In the genomic region with DNA sequence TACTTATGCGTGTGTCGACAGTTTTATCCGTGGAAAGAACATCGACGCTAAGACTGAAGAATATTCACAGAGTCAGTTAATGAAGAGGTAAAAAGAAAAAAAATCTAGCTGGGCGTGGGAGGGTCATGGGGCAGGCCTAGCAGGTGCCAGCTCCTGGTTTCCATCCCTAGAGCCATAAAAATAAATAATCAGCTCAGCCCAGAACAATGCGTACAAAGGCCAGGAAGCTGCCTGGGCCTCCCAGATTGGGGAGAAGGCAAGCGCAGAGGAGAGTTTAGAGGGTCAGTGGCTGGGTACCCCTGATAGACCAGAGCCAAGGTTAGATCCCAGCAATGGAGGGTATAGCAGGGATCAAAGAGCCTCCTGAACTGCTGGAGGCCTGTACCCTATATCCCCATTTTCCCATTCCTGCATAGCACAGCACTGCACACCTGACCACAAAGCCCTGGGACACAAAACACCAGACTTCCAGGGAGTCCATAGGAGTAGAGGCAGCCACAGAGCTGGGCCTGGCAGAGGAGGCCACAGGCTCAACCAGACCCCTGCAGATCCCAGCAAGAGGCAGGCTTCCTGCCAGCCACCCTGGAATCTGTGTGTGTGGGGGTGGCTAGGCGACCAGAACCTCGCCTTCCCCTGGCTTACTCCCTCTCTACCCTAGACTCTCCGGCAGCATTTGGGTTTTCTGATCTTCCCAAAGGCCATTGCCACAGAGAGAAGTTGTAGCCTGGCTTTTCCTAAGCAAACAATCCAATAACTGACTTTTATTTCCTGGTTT, we compare ENCODE assay signal across 10 mouse cellular contexts. TPM values are rescaled to one million over a fixed set of nuclear protein-coding genes. Genes with fewer than 3 reads are reported as not detected.
DNase-seq lines count a peak whose midpoint lies in the region; ATAC-seq and TF ChIP-seq lines count a peak whose summit lies in the region.
"Had no signal": no experiment of that assay in that cellular context is flagged by ENCODE, and none has a peak within 500 bp of the region (broad histone marks: within the 10 kb centered on the region; RNA-seq: fewer than 3 reads in every experiment).

No protein-coding gene starts in this region.

- 65% methylated on average over 11 of the region's 11 CpGs for WGBS in heart, embryonic 12.5 days
- 63% methylated on average over 11 of the region's 11 CpGs for WGBS in lung, adult 2 months
- 29% methylated on average over 11 of the region's 11 CpGs for WGBS in small intestine, adult 2 months

- no peaks in the 10 kb centered on the region for H3K36me3 ChIP-seq in heart, embryonic 12.5 days
- H3K36me3 ChIP-seq in small intestine, adult 2 months (ENCODE audit: control insufficient read depth, insufficient read depth, low read length): peaks cover 5% of the 10 kb centered on the region
- H3K36me3 ChIP-seq: hindbrain, embryonic 13.5 days had no signal

- no peak overlapping the region for H3K27ac ChIP-seq in heart, embryonic 12.5 days (ENCODE audit: poor library complexity, severe bottlenecking)
- H3K27ac ChIP-seq in small intestine, adult 2 months (ENCODE audit: insufficient read depth, low read depth, low read length): peak overlapping the region; percentile 99
- H3K27ac ChIP-seq: hindbrain, embryonic 13.5 days had no signal

- H3K9me3 ChIP-seq in heart, embryonic 12.5 days (replicated peaks): no peaks in the 10 kb centered on the region
- H3K9me3 ChIP-seq: hindbrain, embryonic 13.5 days had no signal

- H3K4me2 ChIP-seq in heart, embryonic 12.5 days: no peak overlapping the region
- H3K4me2 ChIP-seq: hindbrain, embryonic 13.5 days had no signal

- no peak for DNase-seq in heart, adult 9 months (ENCODE audit: low spot score in 2 of 2)
- peak; percentile 18 for DNase-seq in lung, postnatal 10 days
- DNase-seq in lung, adult 2 months: no peak
- peak; percentile 62 for DNase-seq in kidney, adult 11 months
- DNase-seq in thymus, postnatal 4 days: no peak
- no peak for DNase-seq in B cell, adult 2 months
- DNase-seq: liver had no signal

- no peak overlapping the region for H3K4me3 ChIP-seq in heart, embryonic 12.5 days
- no peak overlapping the region for H3K4me3 ChIP-seq in lung, adult 2 months (replicated peaks; ENCODE audit: extremely low read depth, low read depth, low read length)
- peak overlapping the region; percentile 51 for H3K4me3 ChIP-seq in small intestine, adult 2 months (ENCODE audit: low read depth, low read length)
- H3K4me3 ChIP-seq: hindbrain, embryonic 13.5 days had no signal

- no peak overlapping the region for H3K9ac ChIP-seq in heart, embryonic 12.5 days
- H3K9ac ChIP-seq: hindbrain, embryonic 13.5 days had no signal

- peaks cover 42% of the 10 kb centered on the region for H3K27me3 ChIP-seq in heart, embryonic 12.5 days (replicated peaks)
- H3K27me3 ChIP-seq in small intestine, adult 2 months (ENCODE audit: control insufficient read depth, insufficient read depth, low read length): no peaks in the 10 kb centered on the region

- peaks cover 28% of the 10 kb centered on the region for H3K4me1 ChIP-seq in heart, embryonic 12.5 days (replicated peaks)
- H3K4me1 ChIP-seq in lung, adult 2 months (ENCODE audit: control insufficient read depth, insufficient read depth, low read length): no peaks in the 10 kb centered on the region; the same call in 1 of the 2 replicates
- H3K4me1 ChIP-seq in small intestine, adult 2 months (ENCODE audit: control insufficient read depth, insufficient read depth, insufficient read length, low read length): peaks cover 37% of the 10 kb centered on the region

- TF ChIP-seq POLR2A in lung, adult 2 months (IDR thresholded peaks at IDR 0.05; ENCODE audit: borderline replicate concordance, extremely low read depth, low read depth, low read length): no peak
- TF ChIP-seq POLR2A in small intestine, adult 2 months (IDR thresholded peaks at IDR 0.05; ENCODE audit: low read depth, low read length): peak; percentile 39; the same call in 1 of the 2 replicates

- no peak for TF ChIP-seq CTCF in lung, adult 2 months (IDR thresholded peaks at IDR 0.05; ENCODE audit: insufficient read depth, low read length)
- TF ChIP-seq CTCF in small intestine, adult 2 months (IDR thresholded peaks at IDR 0.05; ENCODE audit: extremely low read depth, insufficient read length, insufficient replicate concordance, low read depth, low read length): no peak

- peak; percentile 35; the same call in 1 of the 2 replicates for ATAC-seq in heart, embryonic 12.5 days (ENCODE audit: insufficient number of reproducible peaks, low FRiP score)

RNA-seq across cellular contexts. Expression of a gene that starts 3.2 kb away (rescaled TPM):
- 0.64 and 1.0 TPM in 2 replicates for polyA plus RNA-seq in heart, embryonic 12.5 days (2016; fragmentation: Nextera tagmentation; extraction: Ambion mirVana)
- polyA plus RNA-seq in lung, adult 2 months (2012; rRNA removed): 2.0 and 5.3 TPM in 2 replicates
- 211 and 406 TPM in 2 replicates for polyA plus RNA-seq in small intestine, adult 2 months (2012; rRNA removed)

Comparison
In these comparisons a context has a peak if more than half of its experiments do, and no peak if none do; other contexts are left out.
1. DNase-seq: peak in lung, postnatal 10 days (single experiment) and kidney, adult 11 months (single experiment); none in heart, adult 9 months (0 of 2), lung, adult 2 months (single experiment), thymus, postnatal 4 days (single experiment) and B cell, adult 2 months (0 of 2).
2. RNA of a gene that starts 3.2 kb away (polyA plus RNA-seq): 211 to 406 TPM in small intestine, adult 2 months; 2.0 to 5.3 TPM in lung, adult 2 months and 0.64 to 1.0 TPM in heart, embryonic 12.5 days; every median in the first group is over 10 times any median in the second.